Mouse (Mus musculus) spleen, adult 18-20 months (tissue): ENCODE results near the gene Rmi2.

ENCODE experiments used
- DNase-seq, 2 experiments: peaks; one replicate each; pipeline ENCODE4 v3.0.0; 2022; ENCODE audit warnings: mixed read lengths in 2 of 2

The Rmi2 gene

GRCm38 (mm10) chr16:10867904-10868440, 33.1 kb downstream of the Rmi2 start:
- peak; percentile 35 to 74 for DNase-seq

- no peak for DNase-seq
Measured at GRCm38 (mm10) chr16:10870969-10871368, 36.1 kb downstream of the Rmi2 start.

- DNase-seq, result no peak
Measured at GRCm38 (mm10) chr16:10872825-10873360, 38.0 kb downstream of the Rmi2 start.

- DNase-seq, result peak; percentile 60 to 85
Measured at GRCm38 (mm10) chr16:10873654-10874053, 38.8 kb downstream of the Rmi2 start.

DNA sequence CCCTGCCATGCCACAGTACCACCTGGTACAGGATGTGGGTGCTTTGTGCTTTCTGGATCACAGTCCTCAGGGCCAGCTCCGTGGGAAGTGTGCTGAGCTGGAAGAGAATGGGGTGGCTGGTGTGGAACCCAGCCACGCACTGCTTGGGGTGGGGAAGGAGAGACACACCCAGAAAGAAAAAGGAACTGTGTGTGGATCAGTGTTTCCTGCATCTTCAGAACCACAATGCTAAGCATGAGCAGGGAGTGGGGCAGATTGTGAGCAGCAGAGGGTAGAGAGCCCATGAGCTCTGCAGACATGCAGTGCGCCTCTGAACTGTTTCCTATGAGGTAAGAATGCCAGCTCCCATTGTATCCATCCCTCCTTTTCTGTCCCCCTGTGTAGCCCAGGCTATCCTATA, 43.4 kb downstream of the Rmi2 start:
- no peak for DNase-seq

GRCm38 (mm10) chr16:10879467-10879866, 44.6 kb downstream of the Rmi2 start:
- peak in 1 of 2 experiments; percentile 65 for DNase-seq

DNA sequence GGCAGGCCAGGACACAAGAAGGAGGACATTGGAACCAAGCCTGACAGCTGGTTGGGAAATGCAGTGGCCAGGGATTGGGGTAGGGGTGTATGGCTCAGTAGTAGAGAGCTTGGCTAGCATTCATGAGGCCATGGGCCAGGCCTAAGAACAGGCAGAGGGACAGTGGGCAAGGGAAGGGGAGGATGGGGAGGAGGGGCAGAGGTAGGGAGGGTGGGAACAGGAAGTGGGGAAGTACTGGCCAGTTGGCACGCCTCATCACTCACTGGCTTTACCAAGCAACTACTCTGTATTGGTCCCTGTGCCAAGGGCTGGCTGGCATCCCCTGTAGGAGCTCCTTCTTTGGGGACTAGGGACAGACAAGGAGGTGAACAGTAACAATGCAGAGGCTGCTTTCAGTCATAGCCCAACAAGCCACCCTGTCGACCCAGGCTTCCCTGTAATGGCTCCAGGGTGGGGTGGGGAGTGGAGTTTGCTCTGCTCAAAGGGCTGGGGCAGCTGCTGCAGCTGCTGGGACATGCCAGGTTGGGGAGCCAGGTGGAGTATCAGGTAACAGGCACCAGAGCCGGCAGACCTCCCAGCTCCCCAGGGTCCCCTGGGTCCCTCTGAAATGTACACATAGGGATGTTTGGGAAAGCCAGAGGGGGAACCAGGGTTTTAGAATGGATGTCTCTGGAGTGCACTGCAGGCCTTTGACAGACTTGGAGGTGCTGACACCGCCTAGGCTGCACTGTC, 46.5 kb downstream of the Rmi2 start:
- no peak for DNase-seq

DNA sequence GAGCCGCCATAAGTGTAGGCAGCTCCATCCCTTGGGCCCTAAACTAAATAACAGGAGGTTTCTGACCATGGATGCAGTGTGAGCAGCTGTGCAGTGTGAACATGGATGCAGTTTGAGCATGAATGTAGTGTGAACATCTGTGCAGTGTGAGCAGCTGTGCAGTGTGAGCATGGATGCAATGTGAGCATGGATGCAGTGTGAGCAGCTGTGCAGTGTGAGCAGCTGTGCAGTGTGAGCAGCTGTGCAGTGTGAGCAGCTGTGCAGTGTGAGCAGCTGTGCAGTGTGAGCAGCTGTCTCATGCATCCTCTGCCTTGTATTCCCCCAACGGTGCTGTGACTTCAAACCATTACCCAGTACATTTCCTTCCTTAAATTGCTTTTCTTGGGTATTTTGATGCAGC, 52.6 kb downstream of the Rmi2 start:
- DNase-seq, result no peak

GRCm38 (mm10) chr16:10890363-10890762, 55.5 kb downstream of the Rmi2 start:
- DNase-seq, result no peak

- no peak for DNase-seq
Measured at GRCm38 (mm10) chr16:10893161-10893560, 58.3 kb downstream of the Rmi2 start.

DNA sequence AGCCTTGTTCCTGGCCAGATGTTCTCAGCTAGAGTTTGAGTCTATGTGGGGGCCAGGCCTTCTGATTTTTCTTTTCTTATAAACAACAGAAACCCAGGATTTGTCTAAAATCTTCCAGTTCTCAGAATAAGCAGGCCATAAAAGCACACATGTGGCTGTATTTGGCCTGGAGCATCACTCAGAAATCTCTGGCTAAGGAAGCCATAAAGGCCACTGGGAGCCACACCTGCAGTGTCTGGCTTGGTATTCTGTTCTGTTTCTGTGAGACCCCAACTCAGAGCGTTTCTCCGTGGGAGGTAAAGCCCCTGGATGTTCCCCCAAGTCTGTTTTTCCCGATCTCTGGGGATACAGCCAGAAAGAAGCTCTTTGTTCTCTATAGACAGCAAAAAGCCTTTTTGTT, 61.0 kb downstream of the Rmi2 start:
- DNase-seq, result no peak

DNA sequence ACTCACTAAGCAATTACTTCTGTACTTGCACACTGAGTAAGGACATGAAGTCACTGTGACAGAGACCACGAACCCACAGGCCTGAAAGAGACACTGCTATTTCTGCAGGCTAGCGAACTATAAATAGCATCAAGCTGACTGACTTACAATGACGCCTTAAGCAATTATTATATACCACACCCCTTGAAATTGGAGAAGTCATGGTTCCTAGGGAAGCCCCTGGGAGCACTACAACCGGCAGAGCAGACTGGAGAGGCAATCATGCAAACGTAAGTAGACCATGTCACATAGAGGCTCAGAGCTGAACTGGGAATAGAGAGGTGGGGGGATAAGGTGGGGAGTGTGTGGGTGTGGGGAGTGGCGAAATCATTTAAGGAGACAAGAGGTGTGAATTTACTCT, 62.5 kb downstream of the Rmi2 start:
- no peak for DNase-seq

GRCm38 (mm10) chr16:10900736-10901135, 65.9 kb downstream of the Rmi2 start:
- no peak for DNase-seq

DNA sequence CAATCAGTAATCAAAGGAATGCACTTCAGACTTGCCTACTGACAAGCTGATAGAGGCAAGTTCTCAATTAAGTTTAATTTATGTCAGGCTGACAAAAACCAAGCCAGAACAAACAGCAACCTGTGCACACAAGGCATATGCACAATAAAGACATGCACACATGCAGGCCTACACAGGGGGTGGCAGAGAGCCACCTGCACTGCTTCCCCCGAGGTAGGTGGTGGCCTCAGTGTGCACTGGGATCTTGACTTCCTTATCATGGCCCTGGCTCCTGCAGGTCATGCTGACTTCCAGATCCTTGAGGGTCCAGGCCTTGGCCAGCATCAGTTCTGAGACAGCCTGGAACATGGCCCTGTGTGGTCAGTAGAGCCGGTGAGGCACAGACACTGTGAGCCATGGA, 67.1 kb downstream of the Rmi2 start:
- no peak for DNase-seq

DNA sequence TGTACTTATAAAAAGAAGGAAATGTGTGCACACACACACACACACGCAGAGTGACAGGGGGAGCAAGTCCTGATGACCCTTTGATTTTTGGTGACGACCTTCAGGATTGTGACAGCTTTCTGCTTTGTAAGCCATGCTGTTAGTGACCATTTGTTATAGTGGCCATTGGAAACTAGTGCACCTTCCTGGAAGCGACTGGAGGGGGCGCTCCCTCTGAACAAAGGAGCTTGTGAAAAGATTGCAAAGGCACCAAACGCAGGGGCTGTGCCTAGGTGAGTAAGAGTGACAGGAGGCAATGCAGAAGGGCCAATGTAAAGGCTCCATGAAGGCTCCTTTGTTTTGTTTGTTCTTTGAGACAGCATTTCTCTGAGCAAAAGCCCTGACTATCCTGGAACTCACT, 68.0 kb downstream of the Rmi2 start:
- DNase-seq, result no peak

DNA sequence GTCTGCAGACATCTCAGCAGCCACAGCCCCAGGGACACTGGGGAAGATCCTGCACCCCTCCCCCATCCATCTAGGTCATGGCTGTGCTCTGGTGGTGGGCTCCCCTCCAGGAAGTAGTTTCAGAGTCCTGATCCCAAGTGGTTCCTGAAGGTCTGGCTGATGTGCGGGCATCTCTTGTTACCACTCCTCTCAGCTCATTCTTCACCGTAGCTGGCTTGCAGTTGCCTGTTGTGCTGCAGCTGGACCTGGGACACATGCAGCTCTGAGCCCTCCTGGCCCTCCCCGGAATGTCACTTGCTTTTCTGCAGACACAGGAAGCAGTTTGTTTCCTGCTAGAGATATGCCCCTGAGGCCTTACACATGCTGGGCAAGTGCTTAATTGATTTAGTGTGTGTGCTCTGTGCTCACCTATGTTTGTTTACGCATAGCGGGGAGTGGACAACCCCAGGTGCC, 70.8 kb downstream of the Rmi2 start:
- DNase-seq, result no peak

- no peak for DNase-seq
Measured at GRCm38 (mm10) chr16:10910541-10910940, 75.7 kb downstream of the Rmi2 start.

DNA sequence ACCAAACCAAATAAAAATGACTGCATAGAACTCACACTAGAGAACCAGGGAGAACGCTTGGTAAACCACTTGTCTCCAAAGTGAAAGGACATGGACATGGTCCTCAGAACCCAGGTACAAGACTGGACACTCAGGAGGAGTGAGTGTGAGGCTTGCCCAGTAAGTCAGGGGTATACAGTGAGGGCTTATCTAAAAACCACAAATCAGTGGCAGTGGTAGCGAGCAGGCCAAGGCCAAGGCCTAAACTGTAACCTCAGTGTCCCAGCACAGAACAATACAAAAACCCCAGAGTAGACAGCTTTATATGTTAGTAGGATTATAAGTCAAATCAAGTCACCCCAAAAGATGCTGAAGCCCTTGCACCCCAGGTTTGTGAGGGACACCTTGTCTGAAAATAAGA, 76.2 kb downstream of the Rmi2 start:
- no peak for DNase-seq

GRCm38 (mm10) chr16:10915066-10915465, 80.2 kb downstream of the Rmi2 start:
- DNase-seq, result no peak

DNA sequence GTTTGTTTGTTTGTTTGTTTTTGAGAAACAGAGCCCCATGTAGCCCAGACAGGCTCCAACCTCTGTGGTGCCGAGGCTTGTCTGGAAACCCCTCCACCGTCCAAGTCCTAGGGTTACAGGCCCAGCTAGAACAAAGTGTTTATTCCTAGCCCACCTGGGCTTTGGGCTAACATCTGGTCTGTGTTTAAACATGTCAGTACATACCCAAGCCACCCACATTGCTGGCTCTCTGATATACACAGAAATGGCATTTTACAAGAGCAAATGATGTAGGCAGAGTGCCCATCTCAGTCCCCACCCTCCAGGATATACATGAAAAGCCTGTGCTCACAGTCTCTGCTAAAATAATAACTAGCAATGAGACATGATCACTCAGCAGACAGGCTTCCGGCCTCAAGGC, 81.4 kb downstream of the Rmi2 start:
- DNase-seq, result no peak

GRCm38 (mm10) chr16:10919856-10920255, 85.0 kb downstream of the Rmi2 start:
- DNase-seq, result no peak

GRCm38 (mm10) chr16:10923561-10923960, 88.7 kb downstream of the Rmi2 start:
- DNase-seq, result no peak

- no peak for DNase-seq
Measured at GRCm38 (mm10) chr16:10925591-10926180, 90.8 kb downstream of the Rmi2 start.

- no peak for DNase-seq
Measured at GRCm38 (mm10) chr16:10927026-10927425, 92.2 kb downstream of the Rmi2 start.
